In the genomic region with DNA sequence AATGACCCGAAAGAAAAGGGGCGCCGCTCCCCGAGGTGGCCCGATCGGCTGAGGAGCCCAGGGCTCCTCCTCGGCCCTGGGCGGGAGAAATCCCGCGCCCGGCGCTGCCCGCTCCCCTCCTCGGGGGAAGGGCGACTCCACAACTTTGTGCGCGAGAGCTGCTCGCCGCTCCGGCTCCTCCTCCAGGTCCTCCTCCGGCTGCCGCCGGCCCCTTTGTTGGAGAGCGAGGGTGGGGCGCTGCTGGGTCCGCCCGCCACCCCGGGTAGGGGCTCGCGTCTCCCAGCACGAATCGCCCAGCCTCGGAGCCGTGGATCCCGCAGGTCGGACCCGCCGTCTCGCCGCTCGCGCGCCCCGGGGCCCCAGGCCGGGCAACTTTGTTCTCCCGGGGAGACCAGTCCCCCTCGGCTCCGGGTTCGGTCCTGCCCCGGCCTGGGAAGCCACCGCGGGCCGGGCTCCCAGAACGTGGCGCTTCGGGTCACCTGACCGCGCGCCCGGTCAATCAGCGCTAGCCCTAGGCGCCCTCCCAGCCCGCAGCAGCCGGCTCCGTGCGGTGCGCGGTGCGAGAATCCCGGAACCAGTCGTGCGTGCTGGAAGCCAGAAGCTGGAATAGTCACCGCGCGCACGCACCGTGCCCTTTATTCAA, we compare ENCODE assay signal across 8 mouse cellular contexts. TPM values are rescaled to one million over a fixed set of nuclear protein-coding genes. Genes with fewer than 3 reads are reported as not detected.
DNase-seq lines count a peak whose midpoint lies in the region; ATAC-seq and TF ChIP-seq lines count a peak whose summit lies in the region.

A gene (minus strand): TSS at position 337 of the 643 bp plus-strand sequence.

- TF ChIP-seq CTCF in CH12.LX (conservative IDR thresholded peaks at IDR 0.05 in 1 of 2, IDR thresholded peaks at IDR 0.05 in 1 of 2; ENCODE audit: low read depth in 2 of 2, low read length in 2 of 2): no peak
- TF ChIP-seq CTCF in lung, embryonic 14.5 days (IDR thresholded peaks at IDR 0.05; ENCODE audit: low read depth): no peak

- H3K4me3 ChIP-seq in CH12.LX (replicated peaks in 1 of 3; ENCODE audit: low read depth in 2 of 3, low read length in 2 of 3, poor library complexity in 1 of 3): peak within 1 kb of the TSS; percentile 57 to 66 (median 61)
- peak within 1 kb of the TSS; percentile 97 for H3K4me3 ChIP-seq in brown adipose tissue, adult 24 weeks (ENCODE audit: insufficient read depth, low read depth, low read length)
- peak within 1 kb of the TSS; percentile 70 for H3K4me3 ChIP-seq in forebrain, embryonic 11.5 days (ENCODE audit: low read depth, low read length)
- H3K4me3 ChIP-seq in heart, embryonic 15.5 days: peak within 1 kb of the TSS; percentile 91
- H3K4me3 ChIP-seq in lung, embryonic 14.5 days (ENCODE audit: low read depth, low read length): peak within 1 kb of the TSS; percentile 72

- dilution Hi-C loops in CH12.LX (cut with MboI; ENCODE audit: extremely low pct_ligation_motif_present, extremely low pct_unique_long_range_greater_than_20kb, low sequenced_read_pairs): no loop called here

- WGBS in forebrain, embryonic 11.5 days: under 1% methylated on average over 75 of the region's 77 CpGs
- under 1% methylated on average over 77 of the region's 77 CpGs for WGBS in heart, embryonic 15.5 days
- WGBS in lung, embryonic 14.5 days: under 1% methylated on average over 73 of the region's 77 CpGs

- peak; percentile 58 for DNase-seq in CH12.LX (ENCODE audit: extremely low read depth)
- peak; percentile 92 for DNase-seq in forebrain, embryonic 11.5 days (ENCODE audit: low spot score)
- DNase-seq in kidney, postnatal 25 days: peak; percentile 78 to 92
- peak; percentile 92 for DNase-seq in lung, embryonic 14.5 days
- DNase-seq in thymus, postnatal 10 days (ENCODE audit: low spot score in 2 of 2): peak; percentile 43 to 55

- H3K4me2 ChIP-seq in CH12.LX (ENCODE audit: insufficient read depth, low read depth, poor library complexity, severe bottlenecking): peak within 1 kb of the TSS; percentile 79
- peak within 1 kb of the TSS; percentile 95 for H3K4me2 ChIP-seq in forebrain, embryonic 11.5 days (ENCODE audit: low read depth, low read length, severe bottlenecking)
- H3K4me2 ChIP-seq in heart, embryonic 15.5 days: peak within 1 kb of the TSS; percentile 86
- peak within 1 kb of the TSS; percentile 77 for H3K4me2 ChIP-seq in lung, embryonic 14.5 days

- no peaks in the 10 kb centered on the region for H3K9me3 ChIP-seq in CH12.LX (replicated peaks; ENCODE audit: low read length)
- H3K9me3 ChIP-seq in forebrain, embryonic 11.5 days (ENCODE audit: control insufficient read depth, low read length): no peaks in the 10 kb centered on the region
- H3K9me3 ChIP-seq in heart, embryonic 15.5 days (replicated peaks): no peaks in the 10 kb centered on the region
- no peaks in the 10 kb centered on the region for H3K9me3 ChIP-seq in lung, embryonic 14.5 days (ENCODE audit: low read depth, low read length)

- peaks cover 33% of the 10 kb centered on the region for H3K27me3 ChIP-seq in CH12.LX (replicated peaks)
- H3K27me3 ChIP-seq in forebrain, embryonic 11.5 days (ENCODE audit: control insufficient read depth, insufficient read depth, low read length): no peaks in the 10 kb centered on the region
- no peaks in the 10 kb centered on the region for H3K27me3 ChIP-seq in heart, embryonic 15.5 days
- no peaks in the 10 kb centered on the region for H3K27me3 ChIP-seq in lung, embryonic 14.5 days (ENCODE audit: insufficient read depth, low read length)

- H3K9ac ChIP-seq in CH12.LX (ENCODE audit: insufficient read depth, low read depth): peak within 1 kb of the TSS; percentile 46
- H3K9ac ChIP-seq in forebrain, embryonic 11.5 days (ENCODE audit: low read length): peak within 1 kb of the TSS; percentile 87
- peak within 1 kb of the TSS; percentile 93 for H3K9ac ChIP-seq in heart, embryonic 15.5 days
- peak within 1 kb of the TSS; percentile 90 for H3K9ac ChIP-seq in lung, embryonic 14.5 days

- in situ Hi-C loops in CH12.LX (cut with MboI; ENCODE audit: low pct_ligation_motif_present, low pct_unique_long_range_greater_than_20kb, low sequenced_read_pairs): no loop called here

- peaks cover 6 to 21% of the 10 kb centered on the region in 2 experiments; a peak in 2 of 4 replicates for H3K4me1 ChIP-seq in CH12.LX (ENCODE audit: control insufficient read depth in 1 of 2, insufficient read depth in 2 of 2)
- peaks cover 5% of the 10 kb centered on the region for H3K4me1 ChIP-seq in brown adipose tissue, adult 24 weeks (ENCODE audit: control insufficient read depth, insufficient read depth, insufficient read length, low read length)
- H3K4me1 ChIP-seq in forebrain, embryonic 11.5 days (replicated peaks; ENCODE audit: control insufficient read depth, insufficient read depth, low read length): no peaks in the 10 kb centered on the region; the same call in 1 of the 2 replicates
- H3K4me1 ChIP-seq in heart, embryonic 15.5 days (replicated peaks): peaks cover 11% of the 10 kb centered on the region
- no peaks in the 10 kb centered on the region for H3K4me1 ChIP-seq in lung, embryonic 14.5 days (ENCODE audit: insufficient read depth)

- TF ChIP-seq EP300 in CH12.LX (IDR thresholded peaks at IDR 0.05; ENCODE audit: low read length): no peak

- H3K27ac ChIP-seq in CH12.LX (ENCODE audit: insufficient read depth, low read depth): no peak within 1 kb of the TSS
- peak within 1 kb of the TSS; percentile 90 for H3K27ac ChIP-seq in brown adipose tissue, adult 24 weeks (replicated peaks; ENCODE audit: low read depth, low read length)
- H3K27ac ChIP-seq in forebrain, embryonic 11.5 days (ENCODE audit: low read depth, low read length): peak within 1 kb of the TSS; percentile 57
- peak within 1 kb of the TSS; percentile 96 for H3K27ac ChIP-seq in heart, embryonic 15.5 days
- H3K27ac ChIP-seq in lung, embryonic 14.5 days (ENCODE audit: low read depth): peak within 1 kb of the TSS; percentile 95

- H3K36me3 ChIP-seq in CH12.LX (replicated peaks in 1 of 2; ENCODE audit: control insufficient read depth in 1 of 2, insufficient read depth in 1 of 2, low read length in 1 of 2): no peaks in the 10 kb centered on the region
- H3K36me3 ChIP-seq in forebrain, embryonic 11.5 days (ENCODE audit: control insufficient read depth, insufficient read depth, low read length): no peaks in the 10 kb centered on the region
- no peaks in the 10 kb centered on the region for H3K36me3 ChIP-seq in heart, embryonic 15.5 days
- H3K36me3 ChIP-seq in lung, embryonic 14.5 days (ENCODE audit: insufficient read depth): no peaks in the 10 kb centered on the region

- TF ChIP-seq RAD21 in CH12.LX (IDR thresholded peaks at IDR 0.05; ENCODE audit: low read depth, low read length): no peak

- ATAC-seq in forebrain, embryonic 11.5 days (replicated peaks; ENCODE audit: low FRiP score): peak; percentile 91
- ATAC-seq in heart, embryonic 15.5 days (replicated peaks; ENCODE audit: insufficient number of reproducible peaks, insufficient read depth, low FRiP score, low read depth): peak; percentile 88
- ATAC-seq in lung, embryonic 14.5 days (ENCODE audit: insufficient read depth): peak; percentile 90
- ATAC-seq in neutrophil, adult 5-6 weeks (ENCODE audit: extremely low read depth, insufficient number of reproducible peaks, low FRiP score, poor library complexity, severe bottlenecking): no peak

- no peaks in the 10 kb centered on the region for H3K79me2 ChIP-seq in CH12.LX (replicated peaks; ENCODE audit: control insufficient read depth, extremely low read depth, insufficient read depth, poor library complexity, severe bottlenecking)

- peak; percentile 29; the same call in 1 of the 2 replicates for TF ChIP-seq POLR2A in CH12.LX (IDR thresholded peaks at IDR 0.05; ENCODE audit: low read depth, low read length)

TF ChIP-seq in CH12.LX, 34 proteins besides CTCF, POLR2A, EP300 and RAD21:
- TF ChIP-seq USF1 (IDR thresholded peaks at IDR 0.05; ENCODE audit: low read depth, low read length) (peak; percentile 46), HCFC1 (IDR thresholded peaks at IDR 0.05; ENCODE audit: low read depth, low read length) (no peak), ZKSCAN1 (IDR thresholded peaks at IDR 0.05; ENCODE audit: borderline replicate concordance, low read depth, low read length) (peak; percentile 9; the same call in 1 of the 2 replicates), E2F4 (IDR thresholded peaks at IDR 0.05; ENCODE audit: insufficient replicate concordance, low read depth, low read length) (no peak), JUN (IDR thresholded peaks at IDR 0.05; ENCODE audit: insufficient read depth, low read depth, low read length) (no peak), USF2 (conservative IDR thresholded peaks at IDR 0.05; ENCODE audit: low read depth, low read length) (no peak), MAFK (IDR thresholded peaks at IDR 0.05; ENCODE audit: insufficient replicate concordance, low read length) (no peak), IRF4 (IDR thresholded peaks at IDR 0.05; ENCODE audit: low read depth, low read length) (no peak), MXI1 (IDR thresholded peaks at IDR 0.05; ENCODE audit: low read depth, low read length) (no peak; the same call in 1 of the 2 replicates), KAT2A (IDR thresholded peaks at IDR 0.05; ENCODE audit: insufficient replicate concordance, low read length) (no peak), UBTF (IDR thresholded peaks at IDR 0.05; ENCODE audit: low read depth, low read length) (peak; percentile 72; the same call in 1 of the 2 replicates), MAX (IDR thresholded peaks at IDR 0.05; ENCODE audit: low read length) (peak; percentile 28; the same call in 1 of the 2 replicates), ELF1 (IDR thresholded peaks at IDR 0.05; ENCODE audit: low read depth, low read length) (0 out of 2 replicates have a peak, but pooled peaks have one; percentile 36), ZNF384 (IDR thresholded peaks at IDR 0.05; ENCODE audit: low read depth, low read length) (0 out of 2 replicates have a peak, but pooled peaks have one; percentile 3), JUND (conservative IDR thresholded peaks at IDR 0.05; ENCODE audit: low read depth, low read length) (no peak)

RNA-seq across cellular contexts. Expression of the gene that starts here (rescaled TPM):
- 0.42 and 1.1 TPM in 2 replicates for total RNA-seq in CH12.LX (2012; rRNA removed)
- total RNA-seq in CH12.LX (2014; rRNA removed): 0.46 and 0.67 TPM in 2 replicates
- polyA plus RNA-seq in CH12.LX (2012; ENCODE audit: insufficient read length, low read depth): 0.30 and 0.31 TPM in 2 replicates
- polyA plus RNA-seq in brown adipose tissue, adult 24 weeks (2012; ENCODE audit: insufficient read depth, insufficient read length, missing spikeins): 27.9 and 42.7 TPM in 2 replicates
- 44.3 and 49.7 TPM in 2 replicates for polyA plus RNA-seq in forebrain, embryonic 11.5 days (2014; fragmentation: Nextera tagmentation; extraction: Ambion mirVana)
- polyA plus RNA-seq in heart, embryonic 15.5 days (2015; fragmentation: Nextera tagmentation; extraction: Ambion mirVana): 58.8 and 67.5 TPM in 2 replicates
- polyA plus RNA-seq in lung, embryonic 14.5 days (2014; fragmentation: Nextera tagmentation; extraction: Ambion mirVana): 66.1 and 67.9 TPM in 2 replicates
- total RNA-seq in neutrophil, adult 5-6 weeks (2017): 84.1 TPM in 2 replicates

Comparison
In these comparisons a context has a peak if more than half of its experiments do, and no peak if none do; other contexts are left out.
1. RNA of the gene that starts here (total RNA-seq): 84.1 TPM in neutrophil, adult 5-6 weeks; 0.42 to 1.1 TPM in CH12.LX; every median in the first group is over 10 times any median in the second.
2. RNA of the gene that starts here (polyA plus RNA-seq): 66.1 to 67.9 TPM in lung, embryonic 14.5 days, 58.8 to 67.5 TPM in heart, embryonic 15.5 days, 44.3 to 49.7 TPM in forebrain, embryonic 11.5 days and 27.9 to 42.7 TPM in brown adipose tissue, adult 24 weeks; 0.30 to 0.31 TPM in CH12.LX; every median in the first group is over 10 times any median in the second.
3. Peak in every context shown above with its lines, with median percentiles within 50 percentile points of each other: DNase-seq, H3K4me2 ChIP-seq, H3K4me3 ChIP-seq and H3K9ac ChIP-seq.